Mouse (Mus musculus): ENCODE measurements around the gene Btnl6.
"Not testable (repeated sequence)": the region's sequence is repeated elsewhere in the genome, so short reads cannot be mapped to it uniquely, and the experiment has no call there.

Gene Btnl6

DNA sequence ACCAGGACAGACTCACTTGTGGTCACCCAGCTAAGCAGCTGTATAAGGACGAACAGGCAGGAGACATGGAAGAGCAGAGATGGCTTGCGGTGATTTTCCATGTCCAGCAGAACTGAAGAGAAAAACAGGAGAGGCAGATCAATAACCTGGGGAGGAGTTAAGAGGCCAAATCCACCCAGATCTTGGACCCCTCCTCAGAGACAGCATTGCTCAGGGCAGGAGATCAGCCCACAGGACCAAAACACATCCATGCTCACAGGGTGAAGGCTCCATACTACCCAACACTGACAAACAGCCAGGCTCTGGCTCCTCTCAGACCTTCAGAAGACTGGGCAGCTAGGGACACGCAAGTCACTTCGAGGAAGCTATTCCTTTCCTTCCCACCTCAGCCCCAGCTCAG lies at the start of gene Btnl6:
Gene Btnl6 (minus strand): TSS at position 101 of the 400 bp plus-strand sequence.
- DNase-seq (ENCODE audit: extremely low read depth, low read depth, low spot score) = no peak

DNA sequence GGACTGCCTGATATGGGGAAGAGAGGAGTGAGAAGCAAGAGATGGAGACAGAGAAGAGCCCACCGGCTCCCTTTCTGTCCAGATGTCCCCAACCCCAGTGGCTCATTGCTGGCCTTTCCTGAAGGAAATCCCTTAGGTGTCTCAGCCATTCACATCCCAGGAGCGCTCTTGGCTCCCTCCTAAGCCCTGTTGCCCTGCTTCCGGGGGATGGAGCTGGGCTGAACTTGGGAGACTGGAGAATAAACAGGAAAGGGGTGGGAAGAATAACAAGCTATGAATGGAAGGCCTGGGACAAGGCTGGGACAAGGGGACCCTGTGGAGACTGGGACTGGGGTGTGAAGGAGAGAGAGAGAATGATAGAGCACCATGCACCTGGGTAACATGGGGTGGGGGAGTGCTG lies 47.6 kb upstream of the Btnl6 start:
- no peak for DNase-seq (ENCODE audit: extremely low read depth, low read depth, low spot score)

DNA sequence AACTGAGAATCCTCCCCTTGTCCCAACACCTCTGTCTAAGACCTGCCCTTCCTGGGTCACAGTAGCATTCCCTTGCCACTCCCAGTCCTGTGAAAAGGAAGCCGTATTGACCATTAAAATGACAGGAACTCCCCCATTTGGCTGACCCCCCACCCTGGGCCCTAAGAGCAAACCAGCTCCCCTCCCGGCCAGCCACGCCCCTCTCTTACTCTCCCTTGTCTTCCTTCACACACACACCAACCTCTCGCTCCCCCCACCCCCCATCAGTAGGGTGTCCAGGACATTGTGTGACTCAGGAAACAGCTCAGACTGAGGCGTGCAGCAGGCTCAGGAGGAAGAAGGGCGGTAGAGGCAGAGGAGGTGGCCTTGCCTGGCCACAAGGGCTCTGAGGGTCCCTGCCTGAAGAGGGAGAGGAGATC lies 46.9 kb upstream of the Btnl6 start, which contains the start of gene Notch4:
Gene Notch4 (plus strand): TSS at position 266 of the 419 bp plus-strand sequence.
- no peak for DNase-seq (ENCODE audit: extremely low read depth, low read depth, low spot score)

GRCm38 (mm10) chr17:34563354-34563753 lies 46.2 kb upstream of the Btnl6 start:
- no peak for DNase-seq (ENCODE audit: extremely low read depth, low read depth, low spot score)

GRCm38 (mm10) chr17:34562595-34562994 lies 45.4 kb upstream of the Btnl6 start:
- no peak for DNase-seq (ENCODE audit: extremely low read depth, low read depth, low spot score)

DNA sequence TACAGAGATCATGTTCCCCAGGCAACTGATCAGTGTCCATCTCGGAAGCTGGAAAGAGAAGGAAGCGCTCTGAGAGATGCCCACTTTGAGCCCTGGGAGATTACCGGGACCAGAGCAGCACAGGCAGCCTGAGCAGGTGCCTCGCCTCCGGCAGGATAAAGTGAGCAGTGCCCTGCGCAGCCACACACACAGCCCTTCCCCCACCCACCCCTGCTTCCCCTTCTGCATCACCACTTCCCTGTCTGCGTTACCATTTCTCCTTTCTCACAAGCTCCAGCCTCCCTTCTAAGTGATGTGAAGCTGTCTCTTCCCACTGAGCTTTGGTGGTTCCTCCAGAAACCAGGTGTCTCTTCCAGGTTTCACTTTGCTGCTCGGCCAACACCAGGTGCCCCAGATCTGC lies 44.0 kb upstream of the Btnl6 start:
- no peak for DNase-seq (ENCODE audit: extremely low read depth, low read depth, low spot score)

DNA sequence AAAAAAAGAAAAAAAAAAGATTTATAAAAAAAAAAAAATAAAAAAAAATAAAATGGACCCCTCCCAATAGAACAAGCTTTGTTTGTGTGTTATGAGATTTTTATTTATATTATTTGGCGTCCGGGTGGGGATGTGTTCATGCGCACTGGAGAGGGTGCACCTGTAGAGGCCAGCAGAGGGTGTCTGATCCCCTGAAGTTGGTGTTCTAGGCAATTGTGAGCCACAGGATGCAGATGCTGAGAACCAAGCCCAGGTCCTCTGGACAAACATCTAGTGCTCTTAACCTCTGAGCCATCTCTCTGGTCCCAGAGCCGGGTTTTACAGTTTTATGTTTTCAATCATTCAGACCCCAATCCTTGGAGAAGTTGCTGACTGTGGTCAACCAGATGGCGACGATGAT lies 43.3 kb upstream of the Btnl6 start:
- no peak for DNase-seq (ENCODE audit: extremely low read depth, low read depth, low spot score)

GRCm38 (mm10) chr17:34559895-34560294 lies 42.7 kb upstream of the Btnl6 start:
- DNase-seq (ENCODE audit: extremely low read depth, low read depth, low spot score) = no peak

- no peak for DNase-seq (ENCODE audit: extremely low read depth, low read depth, low spot score)
Observed at GRCm38 (mm10) chr17:34559116-34559515, 42.0 kb upstream of the Btnl6 start.

DNA sequence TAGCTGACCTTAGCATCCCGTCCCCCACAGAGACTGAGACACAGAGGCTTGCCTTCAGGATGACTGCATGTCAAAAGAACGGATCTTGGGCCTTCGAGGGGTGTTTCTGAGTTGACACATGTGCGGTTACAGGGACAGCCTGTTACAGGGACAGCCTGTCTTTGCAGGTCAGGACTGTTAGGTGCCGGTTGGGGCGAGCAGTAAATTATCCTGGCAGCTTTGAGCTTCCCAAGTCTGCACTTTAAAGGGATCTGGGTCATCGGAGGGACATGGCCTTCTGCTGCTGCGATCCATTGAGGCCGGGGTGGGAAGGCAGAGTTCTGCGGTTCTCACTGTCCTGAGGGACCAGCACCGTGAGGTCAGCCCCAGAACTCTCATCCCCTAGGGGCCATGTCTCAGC lies 40.3 kb upstream of the Btnl6 start:
- DNase-seq (ENCODE audit: extremely low read depth, low read depth, low spot score) = no peak

GRCm38 (mm10) chr17:34556406-34556805 lies 39.3 kb upstream of the Btnl6 start:
- DNase-seq (ENCODE audit: extremely low read depth, low read depth, low spot score) = no peak

- no peak for DNase-seq (ENCODE audit: extremely low read depth, low read depth, low spot score)
Observed at GRCm38 (mm10) chr17:34555483-34555882, 38.3 kb upstream of the Btnl6 start.

DNA sequence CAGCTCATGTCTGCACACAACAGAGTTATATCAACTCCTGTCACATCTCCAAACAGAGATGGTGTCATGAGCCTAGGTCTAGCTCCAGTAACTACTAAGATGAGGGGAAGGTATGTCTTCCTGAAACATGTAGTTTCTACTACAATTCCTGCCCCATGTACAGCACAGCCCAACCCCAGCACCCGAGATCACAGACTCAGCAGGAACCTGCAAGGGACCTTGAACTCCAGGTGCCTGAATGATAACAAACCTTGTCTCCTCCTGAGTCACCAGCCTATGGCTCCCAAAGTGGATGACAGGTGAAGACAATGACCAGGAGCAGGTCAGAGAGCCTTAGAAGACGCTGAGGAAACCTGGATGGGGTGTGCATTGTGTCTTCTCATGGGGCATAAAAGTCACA lies 32.7 kb upstream of the Btnl6 start:
- no peak for DNase-seq (ENCODE audit: extremely low read depth, low read depth, low spot score)

DNA sequence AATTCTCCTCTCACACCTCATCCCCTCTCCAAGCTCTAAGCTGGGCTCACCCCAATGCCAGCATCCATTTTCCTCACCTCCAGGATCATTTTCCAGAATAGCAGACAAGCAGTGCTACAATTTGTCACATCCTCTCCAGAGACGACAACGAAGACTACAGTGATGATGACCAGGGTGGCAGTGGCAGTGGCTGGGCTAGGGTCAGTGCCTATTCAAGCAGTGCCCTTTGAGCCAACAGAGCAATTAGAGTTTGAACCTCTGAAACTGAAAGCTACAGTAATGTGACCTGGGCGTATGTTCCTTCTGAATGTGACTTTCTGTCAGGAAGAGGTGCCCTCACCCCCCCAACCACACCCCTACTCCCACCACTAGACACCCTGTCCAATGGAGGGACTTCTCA lies 32.0 kb upstream of the Btnl6 start:
- no peak for DNase-seq (ENCODE audit: extremely low read depth, low read depth, low spot score)

- no peak for DNase-seq (ENCODE audit: extremely low read depth, low read depth, low spot score)
Observed at GRCm38 (mm10) chr17:34547601-34548000, 30.4 kb upstream of the Btnl6 start.

DNA sequence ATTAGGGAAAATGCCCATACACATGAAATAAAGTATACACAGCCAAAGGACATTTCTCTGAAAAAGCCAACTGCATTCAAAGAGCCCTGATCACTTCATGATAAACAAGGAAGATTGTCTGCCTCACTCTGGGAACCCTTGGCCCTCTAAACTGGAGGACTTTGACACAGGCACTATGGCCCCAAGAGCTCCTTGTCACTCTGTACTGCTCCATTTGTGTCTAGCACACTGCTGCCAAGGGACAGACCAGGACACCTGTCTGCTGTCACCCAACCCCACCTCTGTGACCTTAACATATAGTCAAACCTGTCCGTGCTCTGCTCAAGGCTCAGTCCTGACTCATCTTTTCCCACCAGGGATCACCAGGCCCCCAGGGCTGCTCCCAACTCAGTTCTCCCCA lies 29.6 kb upstream of the Btnl6 start:
- no peak for DNase-seq (ENCODE audit: extremely low read depth, low read depth, low spot score)

DNA sequence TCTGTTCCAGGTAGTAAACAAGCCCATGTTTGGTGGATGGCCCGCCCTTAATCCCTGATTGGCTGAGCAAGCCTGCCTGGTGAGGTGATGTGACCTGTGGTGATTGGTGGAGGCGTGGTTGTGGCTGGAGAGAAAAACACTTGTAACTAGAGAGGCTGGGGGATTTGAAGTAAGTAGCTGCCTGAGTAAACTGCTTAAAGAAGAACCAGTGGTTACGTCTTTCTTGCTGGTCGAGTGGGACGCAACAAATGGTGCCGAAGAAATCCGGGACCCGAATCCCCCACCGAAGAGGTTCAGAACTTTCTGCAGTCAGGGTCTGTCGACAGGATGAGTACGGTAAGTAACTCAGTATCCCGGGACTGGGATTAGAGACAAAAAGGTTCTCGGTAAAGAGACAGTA lies 26.4 kb upstream of the Btnl6 start:
- not testable (repeated sequence) for DNase-seq (ENCODE audit: extremely low read depth, low read depth, low spot score)

GRCm38 (mm10) chr17:34532671-34533070 lies 15.5 kb upstream of the Btnl6 start:
- no peak for DNase-seq (ENCODE audit: extremely low read depth, low read depth, low spot score)

GRCm38 (mm10) chr17:34519001-34519400 lies 1.8 kb upstream of the Btnl6 start:
- DNase-seq (ENCODE audit: extremely low read depth, low read depth, low spot score) = no peak

DNA sequence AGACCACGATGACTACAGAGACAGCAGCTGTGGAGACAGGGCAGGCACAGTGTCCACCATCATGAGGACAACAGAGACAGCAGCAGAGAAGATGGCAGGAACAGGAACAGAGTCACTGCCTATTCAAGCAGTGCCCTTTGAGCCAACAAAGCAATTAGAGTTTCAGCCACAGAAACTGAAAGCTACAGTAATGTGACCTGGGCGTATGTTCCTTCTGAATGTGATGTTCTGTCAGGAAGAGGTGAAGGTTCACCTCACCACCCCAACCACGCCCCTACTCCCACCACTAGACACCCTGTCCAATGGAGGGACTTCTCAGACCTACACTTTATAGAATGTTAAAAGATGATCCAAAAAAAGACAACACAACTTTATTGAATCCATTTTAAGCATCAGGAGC lies 1.4 kb upstream of the Btnl6 start:
- DNase-seq (ENCODE audit: extremely low read depth, low read depth, low spot score) = not testable (repeated sequence)

- DNase-seq (ENCODE audit: extremely low read depth, low read depth, low spot score) = no peak
Observed at GRCm38 (mm10) chr17:34517795-34518194, 643 bp upstream of the Btnl6 start.

DNA sequence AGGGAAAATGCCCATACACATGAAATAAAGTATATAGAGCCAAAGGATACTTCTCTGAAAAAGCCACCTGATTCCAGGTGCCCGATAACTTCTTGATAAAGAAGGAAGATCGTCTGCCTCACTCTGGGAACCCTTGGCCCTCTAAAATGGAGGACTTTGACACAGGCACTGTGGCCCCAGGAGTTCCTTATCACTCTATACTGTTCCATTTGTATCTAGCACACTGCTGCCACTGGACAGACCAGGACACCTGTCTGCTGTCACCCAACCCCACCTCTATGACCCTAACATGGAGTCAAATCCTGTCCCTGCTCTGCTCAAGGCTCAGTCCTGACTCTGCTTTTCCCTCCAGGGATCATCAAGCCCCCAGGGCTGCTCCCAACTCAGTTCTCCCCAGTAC lies 638 bp downstream of the Btnl6 start:
- DNase-seq (ENCODE audit: extremely low read depth, low read depth, low spot score) = no peak

GRCm38 (mm10) chr17:34511723-34512122 lies 5.4 kb downstream of the Btnl6 start:
- not testable (repeated sequence) for DNase-seq (ENCODE audit: extremely low read depth, low read depth, low spot score)

DNA sequence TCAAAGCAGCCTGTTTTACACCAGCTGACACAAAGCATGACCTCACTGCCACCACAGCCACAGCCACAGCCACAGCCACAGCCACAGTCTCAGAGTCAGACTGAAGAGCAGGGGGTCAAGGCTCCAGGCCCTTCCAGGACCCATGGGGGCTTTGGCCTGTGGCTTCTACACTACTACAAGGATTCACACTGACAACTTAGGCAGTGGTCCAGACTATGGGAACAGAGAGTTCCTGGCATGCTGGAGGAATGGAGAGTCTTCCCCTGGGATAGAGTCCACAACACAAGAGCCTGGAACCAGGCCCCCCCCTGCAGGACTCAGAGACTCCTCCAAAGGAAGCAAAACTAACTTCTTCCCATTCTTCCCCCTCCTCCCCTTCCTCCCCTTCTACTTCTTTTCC lies 9.6 kb downstream of the Btnl6 start:
- DNase-seq (ENCODE audit: extremely low read depth, low read depth, low spot score) = no peak
